Mouse (Mus musculus) olfactory bulb, adult 2 months (tissue): Measurements from ENCODE around the gene Fnip2.

ENCODE experiments used
- CTCF ChIP-seq: fragments of 200-500 bp; IDR thresholded peaks from 2 replicates; pipeline ENCODE4 v1.5.1; 2012; ENCODE audit warnings: low read depth, mild to moderate bottlenecking, low read length, moderate library complexity; ENCODE audit not compliant: insufficient read depth
- POLR2A ChIP-seq: fragments of 200-500 bp; IDR thresholded peaks from 2 replicates; pipeline ENCODE4 v1.6.1; 2012; ENCODE audit warnings: mild to moderate bottlenecking, low read depth, low read length, moderate library complexity; ENCODE audit not compliant: insufficient read depth

DNA sequence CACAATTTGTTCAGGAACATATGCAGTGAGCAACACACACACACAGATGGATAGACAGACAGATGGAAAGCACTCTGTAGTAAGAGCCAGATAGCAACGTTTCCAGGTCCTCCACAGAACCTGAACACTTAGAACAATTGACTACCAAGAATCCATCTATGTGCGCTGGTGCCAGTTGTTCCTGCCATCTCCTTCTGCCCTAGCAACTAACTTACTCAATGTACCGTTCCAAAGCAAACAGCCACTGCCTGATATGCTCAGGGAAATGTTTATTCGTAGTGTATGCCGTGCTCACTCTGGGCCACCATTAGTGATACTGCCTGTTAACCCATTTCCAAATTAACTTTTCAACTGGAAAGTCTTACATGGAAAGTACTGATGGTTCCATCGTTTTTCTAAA lies 12.5 kb downstream of the Fnip2 start:
- no peak for TF ChIP-seq CTCF
- no peak for TF ChIP-seq POLR2A
